Mouse (Mus musculus): ENCODE data around the gene Slc12a6. TPM values are rescaled to one million over a fixed set of nuclear protein-coding genes. Genes with fewer than 3 reads are reported as not detected.
A peak's percentile ranks its signal among the peaks of the same experiment; 100 is the strongest.

The Slc12a6 gene
- polyA plus RNA-seq, 1 experiment from 2014 or later, result 9.6 TPM

GRCm38 (mm10) chr2:112396649-112397048 is 131.0 kb downstream of the Slc12a6 start:
- 51% methylated on average over 1 of the region's 1 CpGs for WGBS
- Histone ChIP-seq H3K4me1 (replicated peaks) (0 out of 2 replicates have a peak, but pooled peaks cover 5% of the 10 kb centered on the region), H3K4me3 (no peak overlapping the region), H3K36me3 (no peaks in the 10 kb centered on the region), H3K9me3 (replicated peaks) (no peaks in the 10 kb centered on the region), H3K4me2 (no peak overlapping the region), H3K27me3 (no peaks in the 10 kb centered on the region), H3K27ac (0 out of 2 replicates have a peak overlapping the region, but pooled peaks have one; percentile 9), H3K9ac (no peak overlapping the region)
- ATAC-seq (replicated peaks; ENCODE audit: insufficient number of reproducible peaks, insufficient read depth, low FRiP score, low read depth), result no peak

- Histone ChIP-seq H3K9me3 (replicated peaks) (no peaks in the 10 kb centered on the region), H3K27me3 (no peaks in the 10 kb centered on the region), H3K9ac (no peak overlapping the region), H3K27ac (no peak overlapping the region), H3K4me1 (replicated peaks) (no peaks in the 10 kb centered on the region), H3K36me3 (peaks cover 35% of the 10 kb centered on the region), H3K4me2 (no peak overlapping the region), H3K4me3 (no peak overlapping the region)
- 83% methylated on average over 3 of the region's 3 CpGs for WGBS
- ATAC-seq (replicated peaks; ENCODE audit: insufficient number of reproducible peaks, insufficient read depth, low FRiP score, low read depth), result no peak
These were observed 141.4 kb downstream of the Slc12a6 start for GRCm38 (mm10) chr2:112407030-112407429.

Other genes with a start within 250 kb of the Slc12a6 start
- not detected in 2 replicates for gene Olfr1311, start 241.4 kb upstream of the Slc12a6 start, polyA plus RNA-seq (2015; fragmentation: Nextera tagmentation; extraction: Ambion mirVana)
- not detected in 2 replicates for gene Olfr1312, start 215.6 kb upstream of the Slc12a6 start, polyA plus RNA-seq (2015; fragmentation: Nextera tagmentation; extraction: Ambion mirVana)
- not detected in 2 replicates for gene Olfr1313, start 188.0 kb upstream of the Slc12a6 start, polyA plus RNA-seq (2015; fragmentation: Nextera tagmentation; extraction: Ambion mirVana)
- not detected in 2 replicates for gene Olfr1314, start 169.0 kb upstream of the Slc12a6 start, polyA plus RNA-seq (2015; fragmentation: Nextera tagmentation; extraction: Ambion mirVana)
- not detected in 2 replicates for gene Olfr1315-ps1, start 150.4 kb upstream of the Slc12a6 start, polyA plus RNA-seq (2015; fragmentation: Nextera tagmentation; extraction: Ambion mirVana)
- gene Olfr1316, start 130.8 kb upstream of the Slc12a6 start, polyA plus RNA-seq (2015; fragmentation: Nextera tagmentation; extraction: Ambion mirVana), result not detected in 2 replicates
- gene Olfr1317, start 125.5 kb upstream of the Slc12a6 start, polyA plus RNA-seq (2015; fragmentation: Nextera tagmentation; extraction: Ambion mirVana), result not detected in 2 replicates
- not detected in 2 replicates for gene Olfr1318, start 111.6 kb upstream of the Slc12a6 start, polyA plus RNA-seq (2015; fragmentation: Nextera tagmentation; extraction: Ambion mirVana)
- 10.4 and 11.9 TPM in 2 replicates for gene Lpcat4, start 26.4 kb upstream of the Slc12a6 start, polyA plus RNA-seq (2015; fragmentation: Nextera tagmentation; extraction: Ambion mirVana)
- not detected in 2 replicates for gene Nutm1, start 6.5 kb upstream of the Slc12a6 start, polyA plus RNA-seq (2015; fragmentation: Nextera tagmentation; extraction: Ambion mirVana)
- gene Nop10, start 3.9 kb upstream of the Slc12a6 start, polyA plus RNA-seq (2015; fragmentation: Nextera tagmentation; extraction: Ambion mirVana), result 159 and 160 TPM in 2 replicates
- gene Gm21985, start 489 bp downstream of the Slc12a6 start, polyA plus RNA-seq (2015; fragmentation: Nextera tagmentation; extraction: Ambion mirVana), result not detected in 2 replicates
- gene Emc4, start 102.2 kb downstream of the Slc12a6 start, polyA plus RNA-seq (2015; fragmentation: Nextera tagmentation; extraction: Ambion mirVana), result 92.2 and 97.4 TPM in 2 replicates
- gene Katnbl1, start 113.4 kb downstream of the Slc12a6 start, polyA plus RNA-seq (2015; fragmentation: Nextera tagmentation; extraction: Ambion mirVana), result 19.9 and 20.6 TPM in 2 replicates
- gene Emc7, start 189.2 kb downstream of the Slc12a6 start, polyA plus RNA-seq (2015; fragmentation: Nextera tagmentation; extraction: Ambion mirVana), result 16.4 and 17.5 TPM in 2 replicates
- not detected in 2 replicates for gene Chrm5, start 214.9 kb downstream of the Slc12a6 start, polyA plus RNA-seq (2015; fragmentation: Nextera tagmentation; extraction: Ambion mirVana)
- 5.1 and 5.3 TPM in 2 replicates for gene Aven, start 227.1 kb downstream of the Slc12a6 start, polyA plus RNA-seq (2015; fragmentation: Nextera tagmentation; extraction: Ambion mirVana)

All from heart, embryonic 15.5 days (tissue).